Mouse (Mus musculus) neural tube, embryonic 11.5 days (tissue): Measurements from ENCODE around the gene Calm3. TPM values are rescaled to one million over a fixed set of nuclear protein-coding genes. Genes with fewer than 3 reads are reported as not detected.

Source experiments
- ATAC-seq: fragments of 200-750 bp; cut with Nextera tagmentation; 2 replicates; pipeline ENCODE4 v1.8.0; 2017; ENCODE audit warnings: moderate number of reproducible peaks, mild to moderate bottlenecking, moderate TSS enrichment, moderate library complexity; ENCODE audit not compliant: insufficient read depth, low FRiP score, low TSS enrichment
- DNase-seq: peaks from one replicate; pipeline ENCODE4 v3.0.0-alpha.2; 2015; ENCODE audit warnings: low spot score
- H3K27ac ChIP-seq: fragments of 300-500 bp; sonication (generic); 2 replicates; pipeline ENCODE4 v1.5.1; 2014; ENCODE audit warnings: low read depth, mild to moderate bottlenecking, low read length
- H3K27me3 ChIP-seq: fragments of 300-500 bp; sonication (generic); 2 replicates; pipeline ENCODE4 v1.6.1; 2014; ENCODE audit warnings: mild to moderate bottlenecking, low read length, mixed read lengths; ENCODE audit not compliant: control insufficient read depth, insufficient read depth
- H3K36me3 ChIP-seq: fragments of 300-500 bp; sonication (generic); 2 replicates; pipeline ENCODE4 v1.6.1; 2014; ENCODE audit warnings: mild to moderate bottlenecking, low read length, moderate library complexity, mixed read lengths; ENCODE audit not compliant: control insufficient read depth, insufficient read depth
- H3K4me1 ChIP-seq: fragments of 300-500 bp; sonication (generic); 2 replicates; pipeline ENCODE4 v1.6.1; 2014; ENCODE audit warnings: low read length, mixed read lengths; ENCODE audit not compliant: control insufficient read depth, insufficient read depth
- H3K4me2 ChIP-seq: fragments of 300-500 bp; sonication (generic); 2 replicates; pipeline ENCODE4 v1.6.1; 2014; ENCODE audit warnings: low read depth, mild to moderate bottlenecking, moderate library complexity
- H3K4me3 ChIP-seq: fragments of 300-500 bp; sonication (generic); 2 replicates; pipeline ENCODE4 v1.5.1; 2014; ENCODE audit warnings: low read depth, low read length
- H3K9ac ChIP-seq: fragments of 300-500 bp; sonication (generic); 2 replicates; pipeline ENCODE4 v1.6.1; 2014; ENCODE audit warnings: mild to moderate bottlenecking, low read length
- H3K9me3 ChIP-seq: fragments of 300-500 bp; sonication (generic); 2 replicates; pipeline ENCODE4 v1.6.1; 2016; ENCODE audit warnings: low read length; ENCODE audit not compliant: control insufficient read depth
- WGBS: fragments of 180-500 bp; shearing (Covaris S2); extraction: QIAGEN DNeasy Blood & Tissue Kit; methylation state at CpG from one replicate; pipeline ENCODE4 v1.1.7; 2014; 5-methylcytosine and 5-hydroxymethylcytosine counted together
- polyA plus RNA-seq: library from polyadenylated mRNA; unstranded; fragments of >200 nt; fragmentation: Nextera tagmentation; extraction: Ambion mirVana; gene quantifications from 2 replicates; pipeline ENCODE4 v1.2.1, GENCODE M21; 2014

Gene Calm3
- polyA plus RNA-seq, 1 experiment from 2014 or later = 263 TPM

GRCm38 (mm10) chr7:16918670-16919069 is 5.2 kb downstream of the Calm3 start:
- Histone ChIP-seq H3K4me3 (no peak overlapping the region), H3K9ac (no peak overlapping the region), H3K27me3 (no peaks in the 10 kb centered on the region), H3K4me2 (no peak overlapping the region), H3K27ac (no peak overlapping the region), H3K36me3 (peaks cover 30% of the 10 kb centered on the region), H3K9me3 (no peaks in the 10 kb centered on the region), H3K4me1 (peaks cover 22% of the 10 kb centered on the region)
- no peak for DNase-seq
- ATAC-seq = no peak
- WGBS = 80% methylated on average over 3 of the region's 3 CpGs

- DNase-seq (no peak), ATAC-seq (no peak)
- Histone ChIP-seq H3K4me3 (no peak overlapping the region), H3K4me1 (peaks cover 22% of the 10 kb centered on the region), H3K4me2 (no peak overlapping the region), H3K9ac (no peak overlapping the region), H3K27me3 (no peaks in the 10 kb centered on the region), H3K9me3 (no peaks in the 10 kb centered on the region), H3K36me3 (peaks cover 30% of the 10 kb centered on the region), H3K27ac (no peak overlapping the region)
- WGBS = 81% methylated on average over 9 of the region's 9 CpGs
These were observed 5.9 kb downstream of the Calm3 start for GRCm38 (mm10) chr7:16918014-16918413.

DNA sequence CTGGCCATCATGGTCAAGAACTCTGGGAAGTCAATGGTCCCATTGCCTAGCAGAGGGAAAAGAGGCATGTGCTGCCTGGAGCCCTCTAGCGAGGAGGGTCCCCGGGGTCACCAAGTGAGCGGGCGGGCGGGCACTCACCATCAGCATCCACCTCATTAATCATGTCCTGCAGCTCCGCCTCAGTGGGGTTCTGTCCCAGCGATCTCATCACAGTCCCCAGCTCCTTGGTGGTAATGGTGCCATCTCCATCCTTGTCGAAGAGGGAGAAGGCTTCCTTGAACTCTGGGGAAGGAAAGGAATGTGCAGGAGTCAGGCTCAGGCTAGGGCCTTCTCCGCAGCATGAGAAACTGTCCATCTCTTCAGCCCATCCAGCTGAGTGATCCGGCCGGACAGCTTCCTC is 6.5 kb downstream of the Calm3 start:
- ATAC-seq (no peak), DNase-seq (no peak)
- Histone ChIP-seq H3K4me3 (no peak overlapping the region), H3K27ac (no peak overlapping the region), H3K36me3 (peaks cover 30% of the 10 kb centered on the region), H3K27me3 (no peaks in the 10 kb centered on the region), H3K4me2 (no peak overlapping the region), H3K4me1 (peaks cover 17% of the 10 kb centered on the region), H3K9ac (no peak overlapping the region), H3K9me3 (no peaks in the 10 kb centered on the region)
- WGBS = 74% methylated on average over 11 of the region's 11 CpGs

DNA sequence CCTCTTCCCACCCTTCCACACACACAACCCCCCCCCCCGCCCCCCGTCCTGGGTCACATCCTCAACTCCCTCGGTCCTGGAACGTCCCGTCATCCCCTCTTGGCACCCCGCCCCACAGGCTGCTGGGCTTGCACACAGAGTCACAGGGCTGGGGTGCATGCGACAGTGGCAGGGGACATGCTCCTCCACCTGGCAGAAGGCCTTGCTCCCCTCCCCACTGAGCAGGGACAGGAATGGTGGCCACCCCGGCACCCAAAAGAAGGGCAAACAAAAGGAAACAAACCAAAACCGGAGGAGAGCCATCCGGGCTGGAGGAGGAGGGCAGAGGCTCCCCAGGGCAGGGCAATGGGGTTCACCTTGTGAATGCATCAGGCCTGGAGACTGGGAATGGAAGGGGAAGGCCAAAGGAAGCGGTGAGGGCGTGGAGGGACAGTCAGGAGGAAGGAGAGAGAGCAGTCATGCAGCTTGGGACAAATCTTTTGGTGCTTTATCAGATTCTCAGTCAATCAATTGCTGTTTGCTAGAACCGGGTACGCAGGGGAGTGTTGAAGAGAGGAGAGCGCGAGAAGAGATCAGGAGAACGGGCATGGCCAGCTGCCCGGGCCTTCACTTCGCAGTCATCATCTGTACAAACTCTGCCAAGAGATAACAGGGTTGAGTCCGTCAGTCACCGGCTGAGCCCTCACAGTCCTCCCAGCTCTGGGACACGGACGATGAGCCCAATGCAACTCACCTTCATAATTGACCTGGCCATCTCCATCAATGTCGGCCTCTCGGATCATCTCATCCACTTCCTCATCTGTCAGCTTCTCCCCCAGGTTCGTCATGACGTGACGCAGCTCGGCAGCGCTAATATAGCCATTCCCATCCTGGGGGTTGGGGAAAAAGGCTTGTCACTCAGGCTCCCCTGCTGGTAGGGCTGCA is 7.3 kb downstream of the Calm3 start:
- no peak for DNase-seq
- H3K9ac ChIP-seq = no peak overlapping the region
- ATAC-seq = no peak
- peaks cover 9% of the 10 kb centered on the region for H3K4me1 ChIP-seq
- no peaks in the 10 kb centered on the region for H3K9me3 ChIP-seq
- 91% methylated on average over 28 of the region's 30 CpGs for WGBS
- peaks cover 30% of the 10 kb centered on the region for H3K36me3 ChIP-seq
- no peaks in the 10 kb centered on the region for H3K27me3 ChIP-seq
- no peak overlapping the region for H3K27ac ChIP-seq
- no peak overlapping the region for H3K4me2 ChIP-seq
- no peak overlapping the region for H3K4me3 ChIP-seq

DNA sequence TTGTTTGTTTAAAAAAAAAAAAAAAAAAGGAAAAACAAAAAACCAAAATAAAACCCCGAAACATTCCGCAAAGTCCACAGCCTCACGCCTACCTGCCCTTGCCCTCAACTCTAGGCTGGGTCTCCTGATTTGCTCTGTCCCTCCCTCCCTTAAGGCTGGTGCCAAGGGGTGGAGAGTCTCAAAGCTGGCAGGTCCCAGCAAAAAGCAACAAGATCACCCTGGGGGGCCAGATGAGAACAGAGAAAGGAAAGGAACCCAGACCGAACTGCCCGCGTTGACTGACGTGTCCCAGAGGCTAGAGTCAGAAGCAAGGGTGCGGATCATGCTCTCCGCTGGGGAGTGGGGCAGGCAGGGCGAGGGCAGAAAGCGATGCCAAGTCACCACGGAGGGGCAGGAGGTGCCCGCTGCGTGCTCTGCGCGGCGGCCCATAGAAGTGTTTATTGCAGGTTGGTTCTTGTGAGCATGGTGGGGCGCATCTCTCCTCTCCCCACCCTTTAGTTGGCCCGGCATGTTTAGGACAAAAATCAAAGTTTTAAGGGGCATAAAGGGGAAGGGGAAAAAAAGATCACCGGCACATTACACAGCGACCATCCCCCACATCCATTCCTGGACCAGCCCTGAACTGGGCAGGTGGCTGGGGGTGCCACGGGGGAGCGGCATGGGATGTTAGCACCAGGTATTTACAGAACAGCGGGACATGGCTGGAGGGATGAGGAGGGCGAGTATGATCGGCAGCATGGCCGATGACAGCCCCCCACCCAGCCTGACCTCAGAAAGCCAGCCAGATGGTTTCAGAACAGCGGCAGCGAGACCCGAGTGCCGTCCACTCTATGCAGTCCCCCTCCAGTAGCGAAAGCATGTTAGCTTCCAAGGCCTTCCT is 8.2 kb downstream of the Calm3 start:
- no peak overlapping the region for H3K4me2 ChIP-seq
- ATAC-seq = no peak
- no peak overlapping the region for H3K4me3 ChIP-seq
- H3K36me3 ChIP-seq = peaks cover 30% of the 10 kb centered on the region
- 93% methylated on average over 32 of the region's 32 CpGs for WGBS
- no peak for DNase-seq
- no peaks in the 10 kb centered on the region; the same call in 1 of the 2 replicates for H3K4me1 ChIP-seq
- H3K27me3 ChIP-seq = no peaks in the 10 kb centered on the region
- no peak overlapping the region for H3K9ac ChIP-seq
- H3K9me3 ChIP-seq = no peaks in the 10 kb centered on the region
- H3K27ac ChIP-seq = no peak overlapping the region

DNA sequence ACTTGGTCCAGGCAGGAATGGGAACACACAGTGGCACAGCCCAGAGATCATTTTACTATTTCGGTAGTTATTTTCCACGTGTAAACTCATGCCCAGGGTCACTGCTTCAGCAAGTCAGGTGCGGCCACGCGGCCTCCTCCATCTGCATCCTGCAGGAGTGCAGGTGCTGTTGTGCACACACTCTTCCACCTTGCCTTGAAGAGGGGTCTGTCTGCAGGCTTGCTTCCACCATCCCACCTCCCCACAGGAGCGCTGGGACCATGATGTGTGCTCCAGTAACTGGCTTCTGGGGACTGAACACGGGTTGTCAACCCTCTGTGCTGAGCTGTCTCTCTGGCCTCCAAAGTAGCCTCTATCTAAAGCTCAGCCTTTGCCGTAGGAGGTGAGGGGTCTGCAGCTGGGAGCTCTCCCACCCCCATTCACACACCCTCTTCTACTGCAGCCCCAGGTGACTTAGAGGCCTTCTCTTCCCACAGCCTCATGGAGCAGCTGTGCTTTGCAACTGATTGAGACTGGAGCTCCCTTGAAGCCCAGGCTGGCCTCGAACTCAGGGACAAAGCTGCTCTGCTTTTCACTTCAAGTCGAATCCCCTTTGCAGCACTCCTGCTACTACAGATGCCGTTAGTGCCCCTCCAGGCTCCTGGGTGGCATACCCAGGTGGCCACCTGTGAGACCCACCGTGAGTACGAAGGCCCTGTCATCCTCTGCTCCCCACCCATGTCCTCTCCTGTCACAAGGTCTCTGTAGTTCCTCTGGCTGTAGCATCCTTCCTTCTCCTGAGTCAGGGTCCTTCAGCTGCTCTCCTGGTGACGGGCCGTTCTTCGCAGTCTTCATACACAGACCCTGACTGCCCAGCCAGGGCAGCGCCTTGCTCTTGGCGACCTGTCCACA is 9.2 kb downstream of the Calm3 start:
- H3K4me1 ChIP-seq = no peaks in the 10 kb centered on the region
- WGBS = 86% methylated on average over 18 of the region's 18 CpGs
- H3K27ac ChIP-seq = no peak overlapping the region
- H3K36me3 ChIP-seq = peaks cover 30% of the 10 kb centered on the region
- H3K9me3 ChIP-seq = no peaks in the 10 kb centered on the region
- no peak overlapping the region for H3K4me2 ChIP-seq
- ATAC-seq (no peak), DNase-seq (no peak)
- H3K27me3 ChIP-seq = no peaks in the 10 kb centered on the region
- no peak overlapping the region for H3K4me3 ChIP-seq
- H3K9ac ChIP-seq = no peak overlapping the region

- Histone ChIP-seq H3K4me3 (no peak overlapping the region), H3K27ac (no peak overlapping the region), H3K4me2 (no peak overlapping the region), H3K9ac (no peak overlapping the region; the same call in 1 of the 2 replicates), H3K9me3 (no peaks in the 10 kb centered on the region), H3K4me1 (no peaks in the 10 kb centered on the region), H3K36me3 (peaks cover 30% of the 10 kb centered on the region), H3K27me3 (no peaks in the 10 kb centered on the region)
- ATAC-seq = peak; percentile 54; the same call in 1 of the 2 replicates
- peak; percentile 72 for DNase-seq
- WGBS = 39% methylated on average over 10 of the region's 10 CpGs
These were observed 10.0 kb downstream of the Calm3 start for GRCm38 (mm10) chr7:16913806-16914452.

GRCm38 (mm10) chr7:16912360-16912759 is 11.6 kb downstream of the Calm3 start:
- H3K4me2 ChIP-seq = no peak overlapping the region
- H3K9ac ChIP-seq = no peak overlapping the region
- H3K36me3 ChIP-seq = peaks cover 20% of the 10 kb centered on the region
- ATAC-seq = no peak
- no peaks in the 10 kb centered on the region for H3K27me3 ChIP-seq
- H3K27ac ChIP-seq = no peak overlapping the region
- H3K4me3 ChIP-seq = no peak overlapping the region
- WGBS = 77% methylated on average over 6 of the region's 6 CpGs
- no peaks in the 10 kb centered on the region for H3K4me1 ChIP-seq
- no peaks in the 10 kb centered on the region for H3K9me3 ChIP-seq
- DNase-seq = no peak
